Mouse (Mus musculus): ENCODE results near the gene Lrrfip1. TPM values are rescaled to one million over a fixed set of nuclear protein-coding genes. Genes with fewer than 3 reads are reported as not detected.

Lrrfip1 gene
- polyA plus RNA-seq, 1 experiment, result 50.7 TPM

DNA sequence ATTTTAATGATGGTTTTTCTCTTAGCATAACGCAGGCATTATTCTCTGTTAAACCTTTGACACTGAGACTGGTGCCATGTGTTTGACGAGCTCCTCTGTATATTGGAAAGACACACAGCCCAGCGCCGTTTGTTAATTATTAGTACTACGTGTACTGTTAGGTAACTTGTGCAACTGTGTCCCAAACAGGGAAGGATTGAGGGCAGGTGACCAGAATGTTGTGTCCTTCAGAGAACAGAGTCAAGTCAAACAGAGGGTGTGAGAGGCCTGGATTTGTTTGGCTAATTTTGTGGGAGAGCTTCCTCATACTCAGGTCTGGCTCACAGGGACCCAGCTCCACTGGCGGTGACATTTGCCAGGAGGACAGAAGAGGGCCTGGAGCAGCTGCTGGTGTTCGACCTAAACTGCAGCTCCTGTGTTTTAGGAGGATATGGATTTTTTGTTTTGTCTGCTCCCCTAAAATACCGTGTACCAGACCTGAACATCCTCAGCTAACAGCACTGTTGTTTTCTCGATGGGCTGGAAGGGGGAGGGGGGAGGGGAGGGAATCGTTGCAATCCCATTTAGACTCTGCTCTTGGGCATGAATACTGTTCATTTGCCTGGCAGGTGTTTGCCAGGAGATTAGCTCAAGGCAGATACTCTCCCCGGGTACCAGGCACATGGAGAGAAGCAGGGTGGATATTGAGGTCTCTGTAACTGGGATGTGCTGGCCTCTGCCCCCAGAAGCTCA is 103.3 kb downstream of the Lrrfip1 start:
- Histone ChIP-seq H3K27ac (ENCODE audit: insufficient read depth, low read length) (no peak overlapping the region), H3K4me3 (replicated peaks; ENCODE audit: insufficient read depth, low read depth, low read length) (no peak overlapping the region), H3K4me1 (ENCODE audit: control insufficient read depth, insufficient read depth, low read length) (no peaks in the 10 kb centered on the region), H3K27me3 (ENCODE audit: control insufficient read depth, insufficient read depth, low read length) (no peaks in the 10 kb centered on the region)
- no peak for TF ChIP-seq CTCF (IDR thresholded peaks at IDR 0.05; ENCODE audit: borderline replicate concordance, insufficient read depth, low read depth, low read length)
- no peak for TF ChIP-seq POLR2A (IDR thresholded peaks at IDR 0.05; ENCODE audit: borderline replicate concordance, insufficient read depth, low read length)
- DNase-seq, result no peak
- WGBS, result 67% methylated on average over 11 of the region's 11 CpGs

DNA sequence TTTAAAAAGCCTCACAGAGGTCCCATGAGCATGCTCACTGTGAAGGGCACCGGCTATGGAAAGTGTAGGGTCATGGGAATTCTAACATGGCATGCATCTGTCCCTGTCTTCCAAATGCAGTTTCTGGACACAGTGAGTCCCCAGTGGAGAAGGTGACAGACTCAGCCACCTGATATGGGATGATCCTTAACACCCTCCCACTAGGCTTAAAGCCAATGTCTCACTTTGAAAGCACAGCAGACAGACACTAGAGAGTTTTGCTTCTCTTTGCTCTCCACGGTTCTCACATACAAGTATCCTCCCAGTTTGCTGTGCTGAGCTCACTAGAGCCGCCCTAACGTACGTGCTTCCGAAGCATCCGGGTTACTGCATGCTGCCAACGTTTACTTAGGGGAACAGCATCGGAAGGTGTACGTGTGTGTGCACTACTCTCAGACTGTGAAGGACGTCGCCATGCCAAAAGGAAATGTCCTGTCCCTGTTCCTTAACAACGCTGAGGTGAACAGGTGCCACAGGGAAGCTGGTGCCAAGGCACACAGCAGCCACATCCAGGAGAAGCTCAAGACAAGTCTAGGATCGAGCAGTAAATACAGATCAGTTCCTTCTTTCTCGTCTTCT is 104.9 kb downstream of the Lrrfip1 start:
- WGBS, result 83% methylated on average over 15 of the region's 15 CpGs
- Histone ChIP-seq H3K27me3 (ENCODE audit: control insufficient read depth, insufficient read depth, low read length) (no peaks in the 10 kb centered on the region), H3K4me1 (ENCODE audit: control insufficient read depth, insufficient read depth, low read length) (no peaks in the 10 kb centered on the region), H3K27ac (ENCODE audit: insufficient read depth, low read length) (no peak overlapping the region), H3K4me3 (replicated peaks; ENCODE audit: insufficient read depth, low read depth, low read length) (no peak overlapping the region)
- DNase-seq, result no peak
- TF ChIP-seq POLR2A (IDR thresholded peaks at IDR 0.05; ENCODE audit: borderline replicate concordance, insufficient read depth, low read length) (no peak), CTCF (IDR thresholded peaks at IDR 0.05; ENCODE audit: borderline replicate concordance, insufficient read depth, low read depth, low read length) (no peak)

DNA sequence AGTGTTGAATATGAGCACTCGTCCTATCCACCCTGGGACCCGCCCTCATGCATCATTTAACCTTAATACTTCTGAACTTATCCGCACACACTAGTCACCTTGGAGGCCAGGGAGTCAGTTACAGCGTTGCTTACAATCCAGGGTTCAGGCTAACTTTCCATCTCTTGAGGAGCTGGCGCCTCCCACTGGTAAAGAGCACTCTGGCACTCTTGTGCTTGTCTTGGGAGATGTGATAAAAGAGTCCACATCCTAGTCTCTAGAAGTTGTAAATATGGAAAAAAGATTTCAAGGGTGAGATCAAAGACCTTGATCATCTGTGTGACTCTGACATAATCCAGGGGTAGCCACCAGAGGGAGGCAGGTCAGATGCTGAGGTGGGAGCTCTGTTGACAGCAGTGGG is 109.0 kb downstream of the Lrrfip1 start:
- H3K27ac ChIP-seq (ENCODE audit: insufficient read depth, low read length), result no peak overlapping the region
- H3K4me1 ChIP-seq (ENCODE audit: control insufficient read depth, insufficient read depth, low read length), result no peaks in the 10 kb centered on the region
- 0 out of 2 replicates have a peak, but pooled peaks have one; percentile 1 for TF ChIP-seq CTCF (IDR thresholded peaks at IDR 0.05; ENCODE audit: borderline replicate concordance, insufficient read depth, low read depth, low read length)
- TF ChIP-seq POLR2A (IDR thresholded peaks at IDR 0.05; ENCODE audit: borderline replicate concordance, insufficient read depth, low read length), result no peak
- no peak for DNase-seq
- H3K27me3 ChIP-seq (ENCODE audit: control insufficient read depth, insufficient read depth, low read length), result no peaks in the 10 kb centered on the region
- H3K4me3 ChIP-seq (replicated peaks; ENCODE audit: insufficient read depth, low read depth, low read length), result no peak overlapping the region
- 75% methylated on average over 5 of the region's 5 CpGs for WGBS

DNA sequence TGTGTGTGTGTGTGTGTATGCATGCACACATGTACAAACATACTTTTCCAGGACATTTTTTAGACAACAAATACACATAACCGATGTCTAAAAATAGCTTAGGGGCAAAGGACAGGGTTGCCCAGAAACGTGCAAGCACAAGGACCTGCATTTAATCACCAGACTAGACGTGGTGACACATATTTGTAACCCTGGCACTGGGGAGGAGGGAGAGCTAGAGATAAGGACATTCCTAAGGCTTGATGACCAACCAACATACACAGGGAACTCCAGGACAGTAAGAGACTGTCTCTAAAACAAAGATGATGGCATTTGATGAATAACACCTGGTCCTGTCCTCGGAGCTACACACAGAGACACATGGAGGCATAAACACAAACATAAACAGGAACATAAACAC is 110.8 kb downstream of the Lrrfip1 start:
- H3K27me3 ChIP-seq (ENCODE audit: control insufficient read depth, insufficient read depth, low read length), result no peaks in the 10 kb centered on the region
- H3K4me1 ChIP-seq (ENCODE audit: control insufficient read depth, insufficient read depth, low read length), result no peaks in the 10 kb centered on the region
- H3K4me3 ChIP-seq (replicated peaks; ENCODE audit: insufficient read depth, low read depth, low read length), result no peak overlapping the region
- 83% methylated on average over 4 of the region's 4 CpGs for WGBS
- DNase-seq, result no peak
- H3K27ac ChIP-seq (ENCODE audit: insufficient read depth, low read length), result no peak overlapping the region
- TF ChIP-seq CTCF (IDR thresholded peaks at IDR 0.05; ENCODE audit: borderline replicate concordance, insufficient read depth, low read depth, low read length), result no peak
- TF ChIP-seq POLR2A (IDR thresholded peaks at IDR 0.05; ENCODE audit: borderline replicate concordance, insufficient read depth, low read length), result no peak

DNA sequence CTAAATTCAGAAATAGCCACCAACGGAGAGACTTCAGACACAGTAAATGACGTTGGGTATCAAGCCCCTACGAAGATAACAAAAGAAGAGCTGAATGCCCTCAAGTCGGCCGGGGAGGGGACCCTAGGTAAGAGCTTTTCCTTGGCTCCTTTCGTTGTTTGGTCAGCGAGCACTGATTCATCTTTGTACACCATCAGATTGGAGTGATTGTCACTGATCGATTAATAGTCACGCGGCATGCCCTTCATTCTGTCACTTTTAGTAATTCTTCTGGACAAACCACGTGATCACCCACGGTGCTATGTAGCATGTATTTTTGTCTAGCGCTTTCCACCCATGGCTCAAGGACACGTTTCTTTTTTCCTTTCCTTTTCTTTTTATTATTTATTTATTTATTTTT is 113.6 kb downstream of the Lrrfip1 start:
- no peak for TF ChIP-seq POLR2A (IDR thresholded peaks at IDR 0.05; ENCODE audit: borderline replicate concordance, insufficient read depth, low read length)
- TF ChIP-seq CTCF (IDR thresholded peaks at IDR 0.05; ENCODE audit: borderline replicate concordance, insufficient read depth, low read depth, low read length), result no peak
- Histone ChIP-seq H3K27ac (ENCODE audit: insufficient read depth, low read length) (no peak overlapping the region), H3K4me3 (replicated peaks; ENCODE audit: insufficient read depth, low read depth, low read length) (no peak overlapping the region), H3K4me1 (ENCODE audit: control insufficient read depth, insufficient read depth, low read length) (no peaks in the 10 kb centered on the region), H3K27me3 (ENCODE audit: control insufficient read depth, insufficient read depth, low read length) (no peaks in the 10 kb centered on the region)
- WGBS, result 93% methylated on average over 14 of the region's 14 CpGs
- no peak for DNase-seq

DNA sequence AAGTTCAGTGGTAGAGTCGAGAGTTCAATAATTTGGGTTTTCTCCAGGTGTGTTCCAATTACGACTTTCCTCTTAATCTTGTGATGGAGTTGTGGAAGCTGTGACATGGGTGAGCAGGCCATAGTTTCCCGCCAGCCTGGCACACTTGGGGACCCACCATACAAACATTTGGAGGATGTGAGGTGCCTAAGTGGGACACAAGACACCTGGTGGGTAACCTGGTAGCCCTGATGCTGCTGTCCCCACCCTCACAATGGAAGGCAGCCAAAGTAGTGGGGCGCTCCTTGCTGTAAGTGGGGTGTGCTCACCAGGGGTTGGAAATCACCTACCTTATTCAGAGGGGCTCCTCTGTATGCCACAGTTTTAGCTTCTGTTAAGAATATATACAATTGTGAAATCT is 114.1 kb downstream of the Lrrfip1 start:
- Histone ChIP-seq H3K27me3 (ENCODE audit: control insufficient read depth, insufficient read depth, low read length) (no peaks in the 10 kb centered on the region), H3K27ac (ENCODE audit: insufficient read depth, low read length) (no peak overlapping the region), H3K4me1 (ENCODE audit: control insufficient read depth, insufficient read depth, low read length) (no peaks in the 10 kb centered on the region), H3K4me3 (replicated peaks; ENCODE audit: insufficient read depth, low read depth, low read length) (no peak overlapping the region)
- WGBS, result 94% methylated on average over 4 of the region's 4 CpGs
- TF ChIP-seq POLR2A (IDR thresholded peaks at IDR 0.05; ENCODE audit: borderline replicate concordance, insufficient read depth, low read length), result no peak
- no peak for TF ChIP-seq CTCF (IDR thresholded peaks at IDR 0.05; ENCODE audit: borderline replicate concordance, insufficient read depth, low read depth, low read length)
- DNase-seq, result no peak

DNA sequence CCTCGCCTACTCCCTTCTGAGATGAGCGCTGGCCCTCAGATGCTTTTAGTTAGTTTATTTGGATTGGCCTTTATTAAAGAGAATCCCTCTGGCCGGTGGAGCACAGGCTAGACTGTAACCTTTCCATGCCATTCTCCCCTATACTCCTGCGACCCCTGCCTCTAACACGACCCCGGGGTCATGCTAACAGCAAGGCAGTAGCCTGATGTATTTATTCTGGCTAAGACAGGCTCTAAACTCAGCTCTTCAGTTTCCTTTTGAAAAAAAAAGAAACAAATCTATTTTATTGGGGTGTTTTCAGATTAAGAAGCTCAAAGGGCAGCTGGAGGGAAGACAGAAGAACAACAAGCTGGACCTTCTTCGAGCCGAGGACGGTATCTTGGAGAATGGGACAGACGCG is 123.6 kb downstream of the Lrrfip1 start:
- DNase-seq, result no peak

DNA sequence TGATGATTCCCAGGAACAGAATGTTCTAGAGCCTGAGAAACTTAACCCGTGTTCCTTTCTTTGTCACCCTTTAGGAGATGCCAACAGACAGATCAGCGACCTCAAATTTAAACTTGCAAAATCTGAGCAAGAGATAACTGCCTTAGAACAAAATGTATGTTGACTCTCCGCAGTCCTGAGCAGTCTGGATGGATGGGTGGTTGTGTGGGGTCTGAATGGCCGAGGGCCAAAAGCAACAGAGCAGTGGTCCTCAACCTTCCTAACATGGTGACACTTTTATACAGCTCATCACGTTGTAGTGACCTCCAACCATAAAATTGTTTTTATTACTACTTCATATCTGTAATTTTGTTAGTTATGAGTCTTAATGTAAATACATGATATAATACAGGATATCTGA is 124.5 kb downstream of the Lrrfip1 start:
- Histone ChIP-seq H3K27ac (ENCODE audit: insufficient read depth, low read length) (no peak overlapping the region), H3K27me3 (ENCODE audit: control insufficient read depth, insufficient read depth, low read length) (no peaks in the 10 kb centered on the region), H3K4me3 (replicated peaks; ENCODE audit: insufficient read depth, low read depth, low read length) (no peak overlapping the region), H3K4me1 (ENCODE audit: control insufficient read depth, insufficient read depth, low read length) (no peaks in the 10 kb centered on the region; the same call in 1 of the 2 replicates)
- no peak for DNase-seq
- 92% methylated on average over 5 of the region's 5 CpGs for WGBS
- TF ChIP-seq CTCF (IDR thresholded peaks at IDR 0.05; ENCODE audit: borderline replicate concordance, insufficient read depth, low read depth, low read length) (no peak), POLR2A (IDR thresholded peaks at IDR 0.05; ENCODE audit: borderline replicate concordance, insufficient read depth, low read length) (no peak)

More for the DNA sequence above, 123.6 kb downstream of the Lrrfip1 start:
- Histone ChIP-seq H3K27ac (ENCODE audit: insufficient read depth, low read length) (no peak overlapping the region), H3K4me3 (replicated peaks; ENCODE audit: insufficient read depth, low read depth, low read length) (no peak overlapping the region), H3K27me3 (ENCODE audit: control insufficient read depth, insufficient read depth, low read length) (no peaks in the 10 kb centered on the region), H3K4me1 (ENCODE audit: control insufficient read depth, insufficient read depth, low read length) (no peaks in the 10 kb centered on the region; the same call in 1 of the 2 replicates)
- 87% methylated on average over 11 of the region's 11 CpGs for WGBS
- TF ChIP-seq POLR2A (IDR thresholded peaks at IDR 0.05; ENCODE audit: borderline replicate concordance, insufficient read depth, low read length), result no peak
- TF ChIP-seq CTCF (IDR thresholded peaks at IDR 0.05; ENCODE audit: borderline replicate concordance, insufficient read depth, low read depth, low read length), result no peak
